Mouse (Mus musculus) olfactory bulb, adult 2 months (tissue): ENCODE results near the gene Igf1. TPM values are rescaled to one million over a fixed set of nuclear protein-coding genes. Genes with fewer than 3 reads are reported as not detected.

Source experiments
- H3K27ac ChIP-seq: fragments of 200-500 bp; 2 replicates; pipeline ENCODE4 v1.5.1; 2012; ENCODE audit warnings: low read depth, low read length; ENCODE audit not compliant: insufficient read depth
- H3K4me1 ChIP-seq: fragments of 200-500 bp; 2 replicates; pipeline ENCODE4 v1.6.1; 2012; ENCODE audit warnings: low read length; ENCODE audit not compliant: control insufficient read depth, insufficient read depth
- H3K4me3 ChIP-seq: fragments of 200-500 bp; 2 replicates; pipeline ENCODE4 v1.5.1; 2012; ENCODE audit warnings: mild to moderate bottlenecking, low read depth, low read length, moderate library complexity; ENCODE audit not compliant: insufficient read depth
- CTCF ChIP-seq: fragments of 200-500 bp; IDR thresholded peaks from 2 replicates; pipeline ENCODE4 v1.5.1; 2012; ENCODE audit warnings: low read depth, mild to moderate bottlenecking, low read length, moderate library complexity; ENCODE audit not compliant: insufficient read depth
- POLR2A ChIP-seq: fragments of 200-500 bp; IDR thresholded peaks from 2 replicates; pipeline ENCODE4 v1.6.1; 2012; ENCODE audit warnings: mild to moderate bottlenecking, low read depth, low read length, moderate library complexity; ENCODE audit not compliant: insufficient read depth
- WGBS: fragments of 180-500 bp; shearing (Covaris S2); methylation state at CpG from one replicate; pipeline ENCODE4 v1.1.7; 2018; 5-methylcytosine and 5-hydroxymethylcytosine counted together
- polyA plus RNA-seq: library from polyadenylated mRNA; stranded (reverse); fragments of >200 nt; gene quantifications from 2 replicates; pipeline ENCODE4 v1.2.4, GENCODE M21; 2012; ENCODE audit warnings: low replicate concordance; ENCODE audit not compliant: missing spikeins, insufficient read depth, insufficient read length

Igf1 gene
- polyA plus RNA-seq, 1 experiment = not detected

- no peak overlapping the region for H3K4me3 ChIP-seq
- H3K27ac ChIP-seq = no peak overlapping the region
- no peaks in the 10 kb centered on the region for H3K4me1 ChIP-seq
- TF ChIP-seq CTCF (no peak), POLR2A (no peak)
Observed at GRCm38 (mm10) chr10:87889850-87890249, 31.8 kb downstream of the Igf1 start.

- Histone ChIP-seq H3K4me1 (no peaks in the 10 kb centered on the region), H3K27ac (no peak overlapping the region), H3K4me3 (no peak overlapping the region)
- TF ChIP-seq CTCF = no peak
- TF ChIP-seq POLR2A = no peak
Observed at GRCm38 (mm10) chr10:87892256-87892655, 34.2 kb downstream of the Igf1 start.

GRCm38 (mm10) chr10:87893272-87893671 lies 35.2 kb downstream of the Igf1 start:
- Histone ChIP-seq H3K4me3 (no peak overlapping the region), H3K4me1 (no peaks in the 10 kb centered on the region), H3K27ac (no peak overlapping the region)
- 100% methylated on average over 1 of the region's 1 CpGs for WGBS
- TF ChIP-seq POLR2A = no peak
- TF ChIP-seq CTCF = no peak

- Histone ChIP-seq H3K4me1 (no peaks in the 10 kb centered on the region), H3K4me3 (no peak overlapping the region), H3K27ac (no peak overlapping the region)
- WGBS = 91% methylated on average over 4 of the region's 4 CpGs
- TF ChIP-seq CTCF (no peak), POLR2A (no peak)
Observed at GRCm38 (mm10) chr10:87894461-87895120, 36.5 kb downstream of the Igf1 start.

GRCm38 (mm10) chr10:87895351-87895750 lies 37.3 kb downstream of the Igf1 start:
- WGBS = 91% methylated on average over 2 of the region's 2 CpGs
- no peaks in the 10 kb centered on the region for H3K4me1 ChIP-seq
- no peak overlapping the region for H3K27ac ChIP-seq
- TF ChIP-seq CTCF (no peak), POLR2A (no peak)
- no peak overlapping the region for H3K4me3 ChIP-seq

GRCm38 (mm10) chr10:87897331-87897730 lies 39.3 kb downstream of the Igf1 start:
- WGBS = 93% methylated on average over 4 of the region's 4 CpGs
- no peak overlapping the region for H3K27ac ChIP-seq
- no peak for TF ChIP-seq POLR2A
- no peak for TF ChIP-seq CTCF
- H3K4me3 ChIP-seq = no peak overlapping the region
- H3K4me1 ChIP-seq = no peaks in the 10 kb centered on the region

- Histone ChIP-seq H3K4me1 (no peaks in the 10 kb centered on the region), H3K27ac (no peak overlapping the region), H3K4me3 (no peak overlapping the region)
- no peak for TF ChIP-seq CTCF
- no peak for TF ChIP-seq POLR2A
- WGBS = 92% methylated on average over 3 of the region's 3 CpGs
Observed at GRCm38 (mm10) chr10:87898826-87899225, 40.8 kb downstream of the Igf1 start.

- H3K4me1 ChIP-seq = peaks cover 5% of the 10 kb centered on the region; the same call in 1 of the 2 replicates
- 74% methylated on average over 7 of the region's 7 CpGs for WGBS
- no peak overlapping the region for H3K27ac ChIP-seq
- H3K4me3 ChIP-seq = no peak overlapping the region
- no peak for TF ChIP-seq CTCF
- TF ChIP-seq POLR2A = no peak
Observed at GRCm38 (mm10) chr10:87901916-87902315, 43.9 kb downstream of the Igf1 start.

GRCm38 (mm10) chr10:87904324-87904723 lies 46.3 kb downstream of the Igf1 start:
- no peak for TF ChIP-seq CTCF
- TF ChIP-seq POLR2A = no peak
- WGBS = 64% methylated on average over 5 of the region's 5 CpGs
- H3K27ac ChIP-seq = no peak overlapping the region

More at GRCm38 (mm10) chr10:87904324-87904723, 46.3 kb downstream of the Igf1 start:
- no peak overlapping the region for H3K4me3 ChIP-seq
- peaks cover 5% of the 10 kb centered on the region; the same call in 1 of the 2 replicates for H3K4me1 ChIP-seq
